Mouse (Mus musculus) CH12.LX (cell line): ENCODE measurements around the gene 4921517D22Rik. TPM values are rescaled to one million over a fixed set of nuclear protein-coding genes. Genes with fewer than 3 reads are reported as not detected.

Experiments
- DNase-seq: peaks from one replicate; pipeline ENCODE4 v3.0.0-alpha.2; 2013; ENCODE audit errors: extremely low read depth
- H3K27ac ChIP-seq: 2 replicates; pipeline ENCODE4 v1.5.1; 2012; ENCODE audit warnings: low read depth, mild to moderate bottlenecking, control low read depth, moderate library complexity; ENCODE audit not compliant: insufficient read depth
- H3K27me3 ChIP-seq: replicated peaks from 2 replicates; pipeline ENCODE3; 2012; ENCODE audit warnings: inconsistent platforms
- H3K36me3 ChIP-seq, 2 experiments: replicated peaks in 1 of 2; 2 replicates each; pipeline versions ENCODE3 to v1.6.1; 2012; ENCODE audit warnings: inconsistent platforms in 1 of 2, low read length in 1 of 2, mild to moderate bottlenecking in 1 of 2, mixed read lengths in 1 of 2, moderate library complexity in 1 of 2; ENCODE audit not compliant: control insufficient read depth in 1 of 2, insufficient read depth in 1 of 2
- H3K4me1 ChIP-seq, 2 experiments: 2 replicates each; pipeline ENCODE4 v1.6.1; 2012; ENCODE audit warnings: inconsistent platforms in 1 of 2, moderate library complexity in 1 of 2; ENCODE audit not compliant: insufficient read depth in 2 of 2, control insufficient read depth in 1 of 2
- H3K4me2 ChIP-seq: 2 replicates; pipeline ENCODE4 v1.6.1; 2012; ENCODE audit warnings: low read depth, mild to moderate bottlenecking, control low read depth; ENCODE audit not compliant: poor library complexity, insufficient read depth, severe bottlenecking
- H3K4me3 ChIP-seq, 3 experiments: fragments of 150-350 bp in 1 of 3; sonication (generic) in 1 of 3; replicated peaks in 1 of 3; 2 replicates each; pipeline versions ENCODE3 to v1.5.1; 2011 to 2012; ENCODE audit warnings: low read depth in 2 of 3, low read length in 2 of 3, mild to moderate bottlenecking in 2 of 3, moderate library complexity in 2 of 3, control low read depth in 1 of 3, improper control_type of control experiment in 1 of 3, inconsistent platforms in 1 of 3, mixed read lengths in 1 of 3; ENCODE audit not compliant: poor library complexity in 1 of 3
- H3K79me2 ChIP-seq: replicated peaks from 2 replicates; pipeline ENCODE4 v1.6.1; 2012; ENCODE audit warnings: mild to moderate bottlenecking, moderate library complexity; ENCODE audit not compliant: control insufficient read depth, poor library complexity, insufficient read depth, severe bottlenecking; ENCODE audit errors: extremely low read depth
- H3K9ac ChIP-seq: 2 replicates; pipeline ENCODE4 v1.6.1; 2012; ENCODE audit warnings: low read depth, mild to moderate bottlenecking, control low read depth, moderate library complexity; ENCODE audit not compliant: insufficient read depth
- H3K9me3 ChIP-seq: replicated peaks from 2 replicates; pipeline ENCODE3; 2012; ENCODE audit warnings: low read length, inconsistent platforms, mixed read lengths
- CHD1 ChIP-seq: IDR thresholded peaks from 2 replicates; pipeline ENCODE4 v1.6.1; 2012; ENCODE audit warnings: low read depth, low read length, improper control_type of control experiment, inconsistent platforms
- CHD2 ChIP-seq: IDR thresholded peaks from 2 replicates; pipeline ENCODE4 v1.6.1; 2011; ENCODE audit warnings: low read length, improper control_type of control experiment
- CTCF ChIP-seq, 2 experiments: IDR thresholded peaks in 1 of 2; conservative IDR thresholded peaks in 1 of 2; 2 replicates each; pipeline ENCODE4 v1.5.1; 2011 to 2012; ENCODE audit warnings: low read depth in 2 of 2, low read length in 2 of 2, improper control_type of control experiment in 1 of 2, inconsistent platforms in 1 of 2, mild to moderate bottlenecking in 1 of 2, moderate library complexity in 1 of 2
- ELF1 ChIP-seq: IDR thresholded peaks from 2 replicates; pipeline ENCODE4 v1.6.1; 2014; ENCODE audit warnings: low read depth, mild to moderate bottlenecking, inconsistent platforms, low read length, improper control_type of control experiment
- EP300 ChIP-seq: IDR thresholded peaks from 2 replicates; pipeline ENCODE4 v1.6.1; 2011; ENCODE audit warnings: low read length, improper control_type of control experiment
- GABPA ChIP-seq: IDR thresholded peaks from 2 replicates; pipeline ENCODE4 v1.6.1; 2012; ENCODE audit warnings: low read depth, low read length, improper control_type of control experiment, inconsistent platforms; ENCODE audit not compliant: insufficient replicate concordance
- HCFC1 ChIP-seq: IDR thresholded peaks from 2 replicates; pipeline ENCODE4 v1.6.1; 2012; ENCODE audit warnings: low read depth, mild to moderate bottlenecking, inconsistent platforms, low read length, improper control_type of control experiment
- IRF4 ChIP-seq: IDR thresholded peaks from 2 replicates; pipeline ENCODE4 v1.6.1; 2014; ENCODE audit warnings: low read depth, mild to moderate bottlenecking, inconsistent platforms, low read length, improper control_type of control experiment
- JUN ChIP-seq: IDR thresholded peaks from 2 replicates; pipeline ENCODE4 v1.6.1; 2011; ENCODE audit warnings: low read depth, mild to moderate bottlenecking, low read length, improper control_type of control experiment, moderate library complexity; ENCODE audit not compliant: insufficient read depth
- KAT2A ChIP-seq: IDR thresholded peaks from 2 replicates; pipeline ENCODE4 v1.6.1; 2012; ENCODE audit warnings: low read length, improper control_type of control experiment, inconsistent platforms; ENCODE audit not compliant: insufficient replicate concordance
- MAFK ChIP-seq: IDR thresholded peaks from 2 replicates; pipeline ENCODE4 v1.6.1; 2011; ENCODE audit warnings: low read length, improper control_type of control experiment; ENCODE audit not compliant: insufficient replicate concordance
- MAX ChIP-seq: IDR thresholded peaks from 2 replicates; pipeline ENCODE4 v1.6.1; 2011; ENCODE audit warnings: low read length, improper control_type of control experiment
- MAZ ChIP-seq: IDR thresholded peaks from 2 replicates; pipeline ENCODE4 v1.6.1; 2012; ENCODE audit warnings: low read depth, mild to moderate bottlenecking, inconsistent platforms, low read length, improper control_type of control experiment, moderate library complexity
- MXI1 ChIP-seq: IDR thresholded peaks from 2 replicates; pipeline ENCODE4 v1.6.1; 2011; ENCODE audit warnings: mild to moderate bottlenecking, low read depth, low read length, improper control_type of control experiment
- MYC ChIP-seq: IDR thresholded peaks from 2 replicates; pipeline ENCODE4 v1.6.1; 2011; ENCODE audit warnings: low read depth, mild to moderate bottlenecking, improper control_type of control experiment, low read length
- NELFE ChIP-seq: IDR thresholded peaks from 2 replicates; pipeline ENCODE4 v1.6.1; 2011; ENCODE audit warnings: low read depth, low read length, improper control_type of control experiment
- NRF1 ChIP-seq: IDR thresholded peaks from 2 replicates; pipeline ENCODE4 v1.6.1; 2014; ENCODE audit warnings: low read depth, mild to moderate bottlenecking, inconsistent platforms, low read length, improper control_type of control experiment, moderate library complexity
- POLR2A ChIP-seq: IDR thresholded peaks from 2 replicates; pipeline ENCODE4 v1.6.1; 2011; ENCODE audit warnings: low read depth, mild to moderate bottlenecking, improper control_type of control experiment, low read length
- RAD21 ChIP-seq: IDR thresholded peaks from 2 replicates; pipeline ENCODE4 v1.6.1; 2011; ENCODE audit warnings: low read depth, mild to moderate bottlenecking, low read length, improper control_type of control experiment, moderate library complexity
- RCOR1 ChIP-seq: conservative IDR thresholded peaks from 2 replicates; pipeline ENCODE4 v1.6.1; 2012; ENCODE audit warnings: low read depth, mild to moderate bottlenecking, inconsistent platforms, low read length, improper control_type of control experiment
- SMC3 ChIP-seq: IDR thresholded peaks from 2 replicates; pipeline ENCODE4 v1.6.1; 2011; ENCODE audit warnings: low read depth, low read length, improper control_type of control experiment
- TCF12 ChIP-seq: IDR thresholded peaks from 2 replicates; pipeline ENCODE4 v1.6.1; 2014; ENCODE audit warnings: low read depth, mild to moderate bottlenecking, inconsistent platforms, low read length, improper control_type of control experiment
- UBTF ChIP-seq: IDR thresholded peaks from 2 replicates; pipeline ENCODE4 v1.6.1; 2012; ENCODE audit warnings: low read depth, mild to moderate bottlenecking, inconsistent platforms, low read length, improper control_type of control experiment, moderate library complexity
- USF2 ChIP-seq: conservative IDR thresholded peaks from 2 replicates; pipeline ENCODE4 v1.6.1; 2011; ENCODE audit warnings: low read depth, low read length, improper control_type of control experiment
- ZC3H11A ChIP-seq: IDR thresholded peaks from 2 replicates; pipeline ENCODE4 v1.6.1; 2012; ENCODE audit warnings: low read depth, mild to moderate bottlenecking, inconsistent platforms, low read length, improper control_type of control experiment
- ZMIZ1 ChIP-seq: IDR thresholded peaks from 2 replicates; pipeline ENCODE4 v1.6.1; 2012; ENCODE audit warnings: low read depth, mild to moderate bottlenecking, inconsistent platforms, low read length, improper control_type of control experiment
- dilution Hi-C: fragments of 300-500 bp; cut with MboI; formaldehyde crosslinking; loops from 2 replicates; pipeline ENCODE4 v1.14.3; 2020; ENCODE audit warnings: low sequenced_read_pairs; ENCODE audit not compliant: extremely low pct_unique_long_range_greater_than_20kb, extremely low pct_ligation_motif_present
- in situ Hi-C: fragments of 300-500 bp; cut with MboI; formaldehyde crosslinking; loops from 3 replicates; pipeline ENCODE4 v1.14.3; 2019; ENCODE audit warnings: low sequenced_read_pairs, low pct_ligation_motif_present, low pct_unique_long_range_greater_than_20kb, mixed read lengths
- polyA plus RNA-seq: library from polyadenylated mRNA; unstranded; fragments of >175 nt; gene quantifications from 2 replicates; pipeline ENCODE4 v1.2.1, GENCODE M21; 2012; ENCODE audit warnings: low read depth; ENCODE audit not compliant: insufficient read length
- total RNA-seq, 2 experiments: library from RNA; depleted of rRNA; stranded (reverse); fragments of 300-350 nt in 1 of 2; fragments of >200 nt in 1 of 2; gene quantifications; 2 replicates each; pipeline ENCODE4 v1.2.3; 2012 to 2014

Gene 4921517D22Rik
- total RNA-seq (2012; rRNA removed) (not detected in 2 replicates), total RNA-seq (2014; rRNA removed) (not detected in 2 replicates), polyA plus RNA-seq (not detected in 2 replicates)

DNA sequence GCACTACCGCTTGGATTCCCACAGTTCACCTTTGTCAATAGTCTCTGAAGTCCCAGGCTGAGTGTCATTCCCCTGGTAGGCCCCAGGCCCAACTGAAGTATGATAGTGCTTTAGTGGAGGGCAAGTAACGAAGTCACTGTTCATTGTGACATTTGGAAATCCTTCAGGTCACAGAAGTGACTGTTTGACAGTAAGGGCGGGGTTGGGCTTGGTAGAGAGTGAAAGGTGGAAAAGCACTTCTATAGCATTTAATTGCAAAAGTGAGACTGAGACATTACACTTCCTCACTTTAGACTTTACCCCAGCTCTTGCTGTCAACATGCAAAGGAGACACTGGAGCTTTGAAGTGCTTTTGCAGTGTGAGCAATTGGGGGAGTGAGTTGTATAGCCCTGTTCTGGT, at the start of gene 4921517D22Rik:
Gene 4921517D22Rik (minus strand): TSS at position 101 of the 400 bp plus-strand sequence.
- Histone ChIP-seq H3K9me3 (peaks cover 3% of the 10 kb centered on the region), H3K36me3 (no peaks in the 10 kb centered on the region), H3K27me3 (peaks cover 5% of the 10 kb centered on the region), H3K4me2 (no peak within 1 kb of the TSS), H3K9ac (no peak within 1 kb of the TSS), H3K27ac (no peak within 1 kb of the TSS), H3K4me3 (no peak within 1 kb of the TSS), H3K79me2 (no peaks in the 10 kb centered on the region), H3K4me1 (no peaks in the 10 kb centered on the region)
- dilution Hi-C loops, result no loop called here
- in situ Hi-C loops, result no loop called here
- DNase-seq, result no peak
- TF ChIP-seq ZC3H11A (no peak), POLR2A (no peak), MAZ (no peak), NELFE (no peak), CHD2 (no peak), HCFC1 (no peak), MAX (no peak), RCOR1 (no peak), SMC3 (no peak)

DNA sequence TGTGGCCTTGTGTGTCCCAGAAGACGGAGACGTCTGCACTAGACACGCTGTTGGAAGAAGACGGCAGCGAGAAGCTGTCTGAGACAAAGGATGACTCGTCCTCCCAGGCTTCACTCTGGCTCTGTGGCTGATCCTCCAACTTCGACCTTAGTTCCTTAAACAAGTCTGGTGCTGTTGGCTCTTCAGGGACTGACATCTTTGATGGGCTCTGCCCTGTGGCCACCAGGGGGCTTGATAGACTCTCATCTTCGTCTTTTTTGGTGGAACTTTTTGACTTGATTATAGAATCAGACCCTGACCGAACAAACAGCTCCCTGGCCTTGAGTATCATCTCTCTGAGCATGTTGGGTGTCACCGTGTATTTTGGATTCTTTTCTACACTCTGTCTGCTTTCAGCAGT, 47.8 kb upstream of the 4921517D22Rik start:
- no peaks in the 10 kb centered on the region for H3K4me1 ChIP-seq
- no peak overlapping the region for H3K4me3 ChIP-seq
- H3K4me2 ChIP-seq, result no peak overlapping the region
- H3K27me3 ChIP-seq, result no peaks in the 10 kb centered on the region
- H3K27ac ChIP-seq, result no peak overlapping the region
- peak; percentile 29 for DNase-seq
- no peaks in the 10 kb centered on the region for H3K9me3 ChIP-seq
- in situ Hi-C loops (loop anchor here (25.0 kb wide), 1 partner anchor 1129 kb away; the partner anchor contains the start of gene Slc28a3), dilution Hi-C loops (no loop called here)
- TF ChIP-seq USF2 (no peak), SMC3 (peak; percentile 43), RAD21 (peak; percentile 16), CTCF (conservative IDR thresholded peaks at IDR 0.05 in 1 of 2, IDR thresholded peaks at IDR 0.05 in 1 of 2; ENCODE audit: low read depth in 2 of 2, low read length in 2 of 2) (peak in 1 of 2 experiments; percentile 65; a peak in 3 of 4 replicates), TCF12 (no peak)
- no peaks in the 10 kb centered on the region for H3K36me3 ChIP-seq
- H3K79me2 ChIP-seq, result no peaks in the 10 kb centered on the region
- no peak overlapping the region for H3K9ac ChIP-seq

DNA sequence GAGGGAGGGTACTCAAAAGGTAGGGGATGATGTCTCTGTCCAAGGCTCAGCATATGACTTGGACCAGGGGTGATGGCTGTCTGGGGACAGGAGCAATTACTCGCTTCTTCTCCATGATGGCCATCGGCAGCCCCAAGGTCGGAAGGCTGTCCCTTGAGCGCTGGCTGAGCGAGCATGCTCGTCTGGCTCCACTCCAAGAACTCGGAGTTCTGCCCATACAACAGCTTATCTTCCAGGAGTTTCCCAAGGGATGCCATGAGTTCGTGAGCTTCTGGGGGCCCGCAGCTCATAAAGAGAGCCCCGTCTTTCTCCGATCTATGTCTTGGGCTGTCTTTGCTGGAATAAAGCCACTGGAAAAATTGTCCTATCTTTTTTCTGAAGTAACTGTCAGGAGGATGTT, 47.2 kb upstream of the 4921517D22Rik start:
- no peak for DNase-seq
- Histone ChIP-seq H3K27me3 (no peaks in the 10 kb centered on the region), H3K36me3 (no peaks in the 10 kb centered on the region), H3K9me3 (no peaks in the 10 kb centered on the region), H3K4me3 (no peak overlapping the region), H3K9ac (no peak overlapping the region), H3K27ac (no peak overlapping the region), H3K79me2 (no peaks in the 10 kb centered on the region), H3K4me1 (no peaks in the 10 kb centered on the region), H3K4me2 (no peak overlapping the region)
- TF ChIP-seq NRF1, result no peak
- no peak for TF ChIP-seq MYC
- no peak for TF ChIP-seq ELF1
- TF ChIP-seq KAT2A, result no peak
- TF ChIP-seq ZC3H11A, result no peak
- no peak for TF ChIP-seq UBTF
- no peak for TF ChIP-seq CHD2
- no peak for TF ChIP-seq SMC3
- no peak for TF ChIP-seq TCF12
- no peak for TF ChIP-seq JUN
- TF ChIP-seq MAZ, result no peak
- TF ChIP-seq USF2, result no peak
- TF ChIP-seq RCOR1, result no peak
- TF ChIP-seq CHD1, result no peak
- no peak for TF ChIP-seq MAFK
- no peak for TF ChIP-seq IRF4
- TF ChIP-seq EP300, result no peak
- TF ChIP-seq ZMIZ1, result no peak
- TF ChIP-seq MXI1, result no peak
- no peak for TF ChIP-seq GABPA
- in situ Hi-C loops, result loop anchor here (25.0 kb wide), 1 partner anchor 1129 kb away; the partner anchor contains the start of gene Slc28a3
- dilution Hi-C loops, result no loop called here
